Mouse (Mus musculus): ENCODE measurements around the gene Igfbp2. TPM values are rescaled to one million over a fixed set of nuclear protein-coding genes. Genes with fewer than 3 reads are reported as not detected.

Gene Igfbp2
- total RNA-seq, 1 experiment, result 1,066 TPM

DNA sequence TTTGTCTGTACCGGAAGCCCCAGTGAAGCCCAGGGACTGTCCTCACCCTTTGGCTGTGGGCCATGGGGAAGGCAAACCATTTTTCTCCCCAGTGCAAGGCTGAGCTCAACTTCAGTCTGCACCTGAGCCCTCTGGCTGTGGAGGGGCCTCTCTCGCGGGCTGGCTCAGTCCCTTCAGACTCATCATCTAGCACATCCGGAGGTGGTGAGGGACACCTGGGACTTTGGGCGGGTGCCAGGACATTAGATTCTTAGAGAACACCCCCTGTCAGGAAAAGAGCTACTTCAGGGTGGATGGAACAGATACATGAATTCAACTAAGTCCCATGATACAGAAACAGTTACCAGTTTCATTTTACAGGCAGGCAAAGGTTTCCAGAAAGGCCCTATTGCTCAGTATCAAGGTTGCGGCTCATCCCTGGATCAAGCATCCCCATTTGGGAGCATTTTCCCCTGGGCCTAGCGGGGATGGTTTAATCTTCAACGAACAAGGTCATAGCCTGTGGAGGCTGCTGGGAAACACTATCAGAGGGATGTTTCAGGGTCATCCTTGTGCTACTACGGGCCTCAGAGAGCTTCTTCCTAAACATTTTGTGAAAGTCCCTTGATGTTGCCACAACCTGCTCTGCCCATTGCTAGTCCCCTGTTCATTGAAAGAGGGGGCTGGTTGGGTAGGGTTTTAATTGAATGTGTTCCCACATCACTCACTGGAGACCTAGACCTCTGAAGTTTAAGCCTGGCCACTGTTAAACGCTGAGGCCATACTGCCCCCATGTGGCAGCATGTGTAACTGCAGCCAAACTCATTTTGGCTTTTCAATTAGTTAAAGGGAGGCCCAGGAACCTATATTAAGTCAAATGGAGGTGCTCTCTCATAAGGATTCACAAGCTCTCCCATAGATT, 30.3 kb downstream of the Igfbp2 start:
- no peak for DNase-seq (ENCODE audit: low read depth, low spot score)
- TF ChIP-seq ZC3H11A (IDR thresholded peaks at IDR 0.05; ENCODE audit: borderline replicate concordance, low read depth, low read length) (peak; percentile 99), CHD2 (IDR thresholded peaks at IDR 0.05; ENCODE audit: low read depth, low read length) (no peak)
- in situ Hi-C loops (cut with MboI; ENCODE audit: low sequenced_read_pairs in 2 of 2, unreplicated experiment in 2 of 2), result loop anchor here in 1 of 2 experiments (5.0 kb wide), 1 partner anchor 137 kb away; no protein-coding TSS in a partner anchor
- no peaks in the 10 kb centered on the region for H3K9me3 ChIP-seq (ENCODE audit: control insufficient read depth, insufficient read depth, low read depth, low read length)
- peak overlapping the region; percentile 1; the same call in 1 of the 2 replicates for H3K9ac ChIP-seq (ENCODE audit: insufficient read depth, low read depth, low read length, poor library complexity, severe bottlenecking)
- H3K4me3 ChIP-seq (ENCODE audit: insufficient read depth in 1 of 2, low read depth in 1 of 2, low read length in 2 of 2, poor library complexity in 1 of 2, severe bottlenecking in 1 of 2), result no peak overlapping the region
- H3K36me3 ChIP-seq (ENCODE audit: control insufficient read depth, insufficient read depth, low read length, poor library complexity, severe bottlenecking), result peaks cover 25% of the 10 kb centered on the region
- peaks cover 0 to 6% of the 10 kb centered on the region in 2 experiments; a peak in 1 of 4 replicates for H3K4me1 ChIP-seq (ENCODE audit: control insufficient read depth in 2 of 2, insufficient read depth in 2 of 2, low read length in 2 of 2, poor library complexity in 1 of 2)
- H3K27ac ChIP-seq (ENCODE audit: insufficient read depth, low read depth, low read length, poor library complexity, severe bottlenecking), result no peak overlapping the region

GRCm38 (mm10) chr1:72855729-72856128, 31.4 kb downstream of the Igfbp2 start:
- Histone ChIP-seq H3K27ac (ENCODE audit: insufficient read depth, low read depth, low read length, poor library complexity, severe bottlenecking) (no peak overlapping the region), H3K36me3 (ENCODE audit: control insufficient read depth, insufficient read depth, low read length, poor library complexity, severe bottlenecking) (peaks cover 17% of the 10 kb centered on the region), H3K4me1 (ENCODE audit: control insufficient read depth in 2 of 2, insufficient read depth in 2 of 2, low read length in 2 of 2, poor library complexity in 1 of 2) (peaks cover 0 to 6% of the 10 kb centered on the region in 2 experiments; a peak in 1 of 4 replicates), H3K9ac (ENCODE audit: insufficient read depth, low read depth, low read length, poor library complexity, severe bottlenecking) (no peak overlapping the region), H3K9me3 (ENCODE audit: control insufficient read depth, insufficient read depth, low read depth, low read length) (no peaks in the 10 kb centered on the region), H3K4me3 (ENCODE audit: insufficient read depth in 1 of 2, low read depth in 1 of 2, low read length in 2 of 2, poor library complexity in 1 of 2, severe bottlenecking in 1 of 2) (no peak overlapping the region)
- no peak for DNase-seq (ENCODE audit: low read depth, low spot score)
- in situ Hi-C loops (cut with MboI; ENCODE audit: low sequenced_read_pairs in 2 of 2, unreplicated experiment in 2 of 2), result no loop called here
- no peak for TF ChIP-seq CHD2 (IDR thresholded peaks at IDR 0.05; ENCODE audit: low read depth, low read length)
- TF ChIP-seq ZNF384 (IDR thresholded peaks at IDR 0.05; ENCODE audit: low read depth, low read length), result no peak
- TF ChIP-seq MAFK (IDR thresholded peaks at IDR 0.05; ENCODE audit: insufficient read depth, low read depth, low read length), result no peak
- no peak for TF ChIP-seq HCFC1 (IDR thresholded peaks at IDR 0.05; ENCODE audit: borderline replicate concordance, insufficient read depth, low read length)
- no peak for TF ChIP-seq ZC3H11A (IDR thresholded peaks at IDR 0.05; ENCODE audit: borderline replicate concordance, low read depth, low read length)

- Histone ChIP-seq H3K27ac (ENCODE audit: insufficient read depth, low read depth, low read length, poor library complexity, severe bottlenecking) (no peak overlapping the region), H3K36me3 (ENCODE audit: control insufficient read depth, insufficient read depth, low read length, poor library complexity, severe bottlenecking) (peaks cover 12% of the 10 kb centered on the region), H3K9me3 (ENCODE audit: control insufficient read depth, insufficient read depth, low read depth, low read length) (no peaks in the 10 kb centered on the region), H3K4me1 (ENCODE audit: control insufficient read depth in 2 of 2, insufficient read depth in 2 of 2, low read length in 2 of 2, poor library complexity in 1 of 2) (peaks cover 0 to 6% of the 10 kb centered on the region in 2 experiments; a peak in 1 of 4 replicates), H3K4me3 (ENCODE audit: insufficient read depth in 1 of 2, low read depth in 1 of 2, low read length in 2 of 2, poor library complexity in 1 of 2, severe bottlenecking in 1 of 2) (no peak overlapping the region), H3K9ac (ENCODE audit: insufficient read depth, low read depth, low read length, poor library complexity, severe bottlenecking) (no peak overlapping the region)
- in situ Hi-C loops (cut with MboI; ENCODE audit: low sequenced_read_pairs in 2 of 2, unreplicated experiment in 2 of 2), result no loop called here
- TF ChIP-seq HCFC1 (IDR thresholded peaks at IDR 0.05; ENCODE audit: borderline replicate concordance, insufficient read depth, low read length) (no peak), MAFK (IDR thresholded peaks at IDR 0.05; ENCODE audit: insufficient read depth, low read depth, low read length) (no peak), CHD2 (IDR thresholded peaks at IDR 0.05; ENCODE audit: low read depth, low read length) (no peak), ZC3H11A (IDR thresholded peaks at IDR 0.05; ENCODE audit: borderline replicate concordance, low read depth, low read length) (no peak), ZNF384 (IDR thresholded peaks at IDR 0.05; ENCODE audit: low read depth, low read length) (no peak)
- no peak for DNase-seq (ENCODE audit: low read depth, low spot score)
These were observed 32.1 kb downstream of the Igfbp2 start for GRCm38 (mm10) chr1:72856209-72856909.

DNA sequence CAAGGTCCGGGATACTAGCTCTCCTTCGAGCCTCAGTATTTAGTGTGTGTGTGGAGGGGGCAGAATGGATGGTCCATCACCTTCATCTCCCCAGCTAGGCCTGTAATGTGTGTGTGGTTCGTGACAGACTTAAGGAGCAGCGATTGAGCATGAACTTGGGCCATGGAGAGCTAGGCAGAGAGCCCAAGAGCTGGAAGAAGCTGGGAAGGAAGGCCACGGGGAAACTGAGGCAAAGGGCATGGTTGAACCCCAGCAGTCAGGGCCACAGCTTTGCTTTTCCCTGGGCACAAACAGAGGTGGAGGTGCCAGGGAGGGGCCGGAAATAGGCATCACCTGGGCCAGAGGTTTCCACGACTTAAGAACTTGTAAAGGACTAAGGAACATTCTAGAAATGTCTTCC, 32.8 kb downstream of the Igfbp2 start:
- no peak overlapping the region for H3K27ac ChIP-seq (ENCODE audit: insufficient read depth, low read depth, low read length, poor library complexity, severe bottlenecking)
- peaks cover 4% of the 10 kb centered on the region for H3K36me3 ChIP-seq (ENCODE audit: control insufficient read depth, insufficient read depth, low read length, poor library complexity, severe bottlenecking)
- no peak for DNase-seq (ENCODE audit: low read depth, low spot score)
- H3K4me1 ChIP-seq (ENCODE audit: control insufficient read depth in 2 of 2, insufficient read depth in 2 of 2, low read length in 2 of 2, poor library complexity in 1 of 2), result peaks cover 2 to 6% of the 10 kb centered on the region in 2 experiments; a peak in 1 of 4 replicates
- H3K4me3 ChIP-seq (ENCODE audit: insufficient read depth in 1 of 2, low read depth in 1 of 2, low read length in 2 of 2, poor library complexity in 1 of 2, severe bottlenecking in 1 of 2), result no peak overlapping the region
- no peak overlapping the region for H3K9ac ChIP-seq (ENCODE audit: insufficient read depth, low read depth, low read length, poor library complexity, severe bottlenecking)
- in situ Hi-C loops (cut with MboI; ENCODE audit: low sequenced_read_pairs in 2 of 2, unreplicated experiment in 2 of 2), result no loop called here
- TF ChIP-seq HCFC1 (IDR thresholded peaks at IDR 0.05; ENCODE audit: borderline replicate concordance, insufficient read depth, low read length) (no peak), CHD2 (IDR thresholded peaks at IDR 0.05; ENCODE audit: low read depth, low read length) (no peak), ZC3H11A (IDR thresholded peaks at IDR 0.05; ENCODE audit: borderline replicate concordance, low read depth, low read length) (no peak), MAFK (IDR thresholded peaks at IDR 0.05; ENCODE audit: insufficient read depth, low read depth, low read length) (no peak), ZNF384 (IDR thresholded peaks at IDR 0.05; ENCODE audit: low read depth, low read length) (no peak)
- H3K9me3 ChIP-seq (ENCODE audit: control insufficient read depth, insufficient read depth, low read depth, low read length), result no peaks in the 10 kb centered on the region
